Mouse (Mus musculus): ENCODE measurements around the gene Ptpn23. TPM values are rescaled to one million over a fixed set of nuclear protein-coding genes. Genes with fewer than 3 reads are reported as not detected.

Gene Ptpn23
- polyA plus RNA-seq, 1 experiment, result 38.9 TPM

- no peaks in the 10 kb centered on the region for H3K4me1 ChIP-seq (ENCODE audit: control insufficient read depth, insufficient read depth, low read length)
- H3K27ac ChIP-seq (ENCODE audit: insufficient read depth, low read length), result no peak overlapping the region
- no peak overlapping the region for H3K9ac ChIP-seq (ENCODE audit: low read depth, poor library complexity, severe bottlenecking)
- no peaks in the 10 kb centered on the region for H3K27me3 ChIP-seq (ENCODE audit: control insufficient read depth, insufficient read depth, low read length, poor library complexity, severe bottlenecking)
- H3K36me3 ChIP-seq (ENCODE audit: control insufficient read depth, insufficient read depth, low read length, poor library complexity, severe bottlenecking), result no peaks in the 10 kb centered on the region
- TF ChIP-seq EP300 (IDR thresholded peaks at IDR 0.05; ENCODE audit: insufficient read depth, low read depth, low read length) (no peak), CTCF (IDR thresholded peaks at IDR 0.05; ENCODE audit: low read depth, low read length) (no peak), POLR2A (IDR thresholded peaks at IDR 0.05; ENCODE audit: insufficient read depth, low read length) (no peak)
- H3K4me3 ChIP-seq (ENCODE audit: low read depth, low read length), result no peak overlapping the region
- H3K9me3 ChIP-seq (replicated peaks; ENCODE audit: control insufficient read depth, insufficient read depth, low read length, poor library complexity, severe bottlenecking), result no peaks in the 10 kb centered on the region
Measured at GRCm38 (mm10) chr9:110436041-110436440, 28.0 kb upstream of the Ptpn23 start.

GRCm38 (mm10) chr9:110433045-110433444 lies 25.0 kb upstream of the Ptpn23 start:
- H3K9ac ChIP-seq (ENCODE audit: low read depth, poor library complexity, severe bottlenecking), result no peak overlapping the region
- no peak for TF ChIP-seq EP300 (IDR thresholded peaks at IDR 0.05; ENCODE audit: insufficient read depth, low read depth, low read length)
- TF ChIP-seq POLR2A (IDR thresholded peaks at IDR 0.05; ENCODE audit: insufficient read depth, low read length), result no peak
- no peak for TF ChIP-seq CTCF (IDR thresholded peaks at IDR 0.05; ENCODE audit: low read depth, low read length)
- H3K36me3 ChIP-seq (ENCODE audit: control insufficient read depth, insufficient read depth, low read length, poor library complexity, severe bottlenecking), result no peaks in the 10 kb centered on the region
- H3K9me3 ChIP-seq (replicated peaks; ENCODE audit: control insufficient read depth, insufficient read depth, low read length, poor library complexity, severe bottlenecking), result no peaks in the 10 kb centered on the region
- H3K4me3 ChIP-seq (ENCODE audit: low read depth, low read length), result no peak overlapping the region
- H3K4me1 ChIP-seq (ENCODE audit: control insufficient read depth, insufficient read depth, low read length), result no peaks in the 10 kb centered on the region
- H3K27ac ChIP-seq (ENCODE audit: insufficient read depth, low read length), result no peak overlapping the region
- H3K27me3 ChIP-seq (ENCODE audit: control insufficient read depth, insufficient read depth, low read length, poor library complexity, severe bottlenecking), result no peaks in the 10 kb centered on the region

GRCm38 (mm10) chr9:110431241-110431640 lies 23.2 kb upstream of the Ptpn23 start:
- H3K27me3 ChIP-seq (ENCODE audit: control insufficient read depth, insufficient read depth, low read length, poor library complexity, severe bottlenecking), result no peaks in the 10 kb centered on the region

GRCm38 (mm10) chr9:110419511-110420112 lies 11.6 kb upstream of the Ptpn23 start, which contains the start of gene Ngp:
TSS of gene Ngp (plus strand) at chr9:110419747.
- TF ChIP-seq POLR2A (IDR thresholded peaks at IDR 0.05; ENCODE audit: insufficient read depth, low read length) (no peak), CTCF (IDR thresholded peaks at IDR 0.05; ENCODE audit: low read depth, low read length) (no peak), EP300 (IDR thresholded peaks at IDR 0.05; ENCODE audit: insufficient read depth, low read depth, low read length) (no peak)
- Histone ChIP-seq H3K9ac (ENCODE audit: low read depth, poor library complexity, severe bottlenecking) (no peak within 1 kb of the TSS), H3K27ac (ENCODE audit: insufficient read depth, low read length) (no peak within 1 kb of the TSS), H3K36me3 (ENCODE audit: control insufficient read depth, insufficient read depth, low read length, poor library complexity, severe bottlenecking) (no peaks in the 10 kb centered on the region), H3K4me1 (ENCODE audit: control insufficient read depth, insufficient read depth, low read length) (no peaks in the 10 kb centered on the region), H3K4me3 (ENCODE audit: low read depth, low read length) (no peak within 1 kb of the TSS), H3K9me3 (replicated peaks; ENCODE audit: control insufficient read depth, insufficient read depth, low read length, poor library complexity, severe bottlenecking) (no peaks in the 10 kb centered on the region), H3K27me3 (ENCODE audit: control insufficient read depth, insufficient read depth, low read length, poor library complexity, severe bottlenecking) (no peaks in the 10 kb centered on the region)

More at GRCm38 (mm10) chr9:110431241-110431640, 23.2 kb upstream of the Ptpn23 start:
- no peak overlapping the region for H3K27ac ChIP-seq (ENCODE audit: insufficient read depth, low read length)
- no peak overlapping the region for H3K9ac ChIP-seq (ENCODE audit: low read depth, poor library complexity, severe bottlenecking)
- no peak overlapping the region for H3K4me3 ChIP-seq (ENCODE audit: low read depth, low read length)
- TF ChIP-seq POLR2A (IDR thresholded peaks at IDR 0.05; ENCODE audit: insufficient read depth, low read length) (no peak), EP300 (IDR thresholded peaks at IDR 0.05; ENCODE audit: insufficient read depth, low read depth, low read length) (no peak), CTCF (IDR thresholded peaks at IDR 0.05; ENCODE audit: low read depth, low read length) (no peak)
- H3K4me1 ChIP-seq (ENCODE audit: control insufficient read depth, insufficient read depth, low read length), result no peaks in the 10 kb centered on the region
- H3K9me3 ChIP-seq (replicated peaks; ENCODE audit: control insufficient read depth, insufficient read depth, low read length, poor library complexity, severe bottlenecking), result no peaks in the 10 kb centered on the region
- H3K36me3 ChIP-seq (ENCODE audit: control insufficient read depth, insufficient read depth, low read length, poor library complexity, severe bottlenecking), result no peaks in the 10 kb centered on the region

- Histone ChIP-seq H3K27me3 (ENCODE audit: control insufficient read depth, insufficient read depth, low read length, poor library complexity, severe bottlenecking) (no peaks in the 10 kb centered on the region), H3K4me3 (ENCODE audit: low read depth, low read length) (no peak overlapping the region)
Measured at GRCm38 (mm10) chr9:110413785-110414184, 5.8 kb upstream of the Ptpn23 start.

GRCm38 (mm10) chr9:110412926-110413325 lies 4.9 kb upstream of the Ptpn23 start:
- Histone ChIP-seq H3K36me3 (ENCODE audit: control insufficient read depth, insufficient read depth, low read length, poor library complexity, severe bottlenecking) (no peaks in the 10 kb centered on the region), H3K9me3 (replicated peaks; ENCODE audit: control insufficient read depth, insufficient read depth, low read length, poor library complexity, severe bottlenecking) (no peaks in the 10 kb centered on the region), H3K9ac (ENCODE audit: low read depth, poor library complexity, severe bottlenecking) (peak overlapping the region; percentile 65), H3K4me3 (ENCODE audit: low read depth, low read length) (no peak overlapping the region), H3K27ac (ENCODE audit: insufficient read depth, low read length) (no peak overlapping the region), H3K27me3 (ENCODE audit: control insufficient read depth, insufficient read depth, low read length, poor library complexity, severe bottlenecking) (no peaks in the 10 kb centered on the region), H3K4me1 (ENCODE audit: control insufficient read depth, insufficient read depth, low read length) (no peaks in the 10 kb centered on the region)
- TF ChIP-seq POLR2A (IDR thresholded peaks at IDR 0.05; ENCODE audit: insufficient read depth, low read length), result no peak
- TF ChIP-seq EP300 (IDR thresholded peaks at IDR 0.05; ENCODE audit: insufficient read depth, low read depth, low read length), result no peak
- no peak for TF ChIP-seq CTCF (IDR thresholded peaks at IDR 0.05; ENCODE audit: low read depth, low read length)

More at GRCm38 (mm10) chr9:110413785-110414184, 5.8 kb upstream of the Ptpn23 start:
- no peak overlapping the region for H3K9ac ChIP-seq (ENCODE audit: low read depth, poor library complexity, severe bottlenecking)
- TF ChIP-seq CTCF (IDR thresholded peaks at IDR 0.05; ENCODE audit: low read depth, low read length) (peak; percentile 69), POLR2A (IDR thresholded peaks at IDR 0.05; ENCODE audit: insufficient read depth, low read length) (no peak)
- H3K9me3 ChIP-seq (replicated peaks; ENCODE audit: control insufficient read depth, insufficient read depth, low read length, poor library complexity, severe bottlenecking), result no peaks in the 10 kb centered on the region
- no peaks in the 10 kb centered on the region for H3K36me3 ChIP-seq (ENCODE audit: control insufficient read depth, insufficient read depth, low read length, poor library complexity, severe bottlenecking)
- no peak overlapping the region for H3K27ac ChIP-seq (ENCODE audit: insufficient read depth, low read length)
- H3K4me1 ChIP-seq (ENCODE audit: control insufficient read depth, insufficient read depth, low read length), result no peaks in the 10 kb centered on the region
